Mouse (Mus musculus) neural tube, embryonic 14.5 days (tissue): ENCODE measurements at regions not wholly inside any gene's neighbourhood (a gene's known extent, or its start where the extent isn't known, plus 50 kb on each side); places are given as distances from the start of the nearest gene placed in this dataset.

Experiments used
- ATAC-seq: fragments of 200-750 bp; cut with Nextera tagmentation; 2 replicates; pipeline ENCODE4 v1.8.0; 2017; ENCODE audit warnings: low read depth, mild to moderate bottlenecking, moderate TSS enrichment, moderate library complexity
- H3K27ac ChIP-seq: fragments of 300-500 bp; sonication (generic); 2 replicates; pipeline ENCODE4 v1.5.1; 2014; ENCODE audit warnings: low read depth, mild to moderate bottlenecking, control low read depth, low read length, moderate library complexity, mixed read lengths
- H3K27me3 ChIP-seq: fragments of 300-500 bp; sonication (generic); 2 replicates; pipeline ENCODE4 v1.6.1; 2014; ENCODE audit warnings: low read length; ENCODE audit not compliant: control insufficient read depth, insufficient read depth
- H3K36me3 ChIP-seq: fragments of 300-500 bp; sonication (generic); 2 replicates; pipeline ENCODE4 v1.6.1; 2014; ENCODE audit warnings: low read length, mixed read lengths; ENCODE audit not compliant: control insufficient read depth, insufficient read depth
- H3K4me1 ChIP-seq: fragments of 300-500 bp; sonication (generic); 2 replicates; pipeline ENCODE4 v1.6.1; 2014; ENCODE audit warnings: low read length; ENCODE audit not compliant: control insufficient read depth, insufficient read depth
- H3K4me2 ChIP-seq: fragments of 300-500 bp; sonication (generic); 2 replicates; pipeline ENCODE4 v1.6.1; 2014; ENCODE audit warnings: mild to moderate bottlenecking, low read depth, low read length, control low read depth
- H3K4me3 ChIP-seq: fragments of 300-500 bp; sonication (generic); 2 replicates; pipeline ENCODE4 v1.5.1; 2014; ENCODE audit warnings: low read depth, low read length, control low read depth, mixed read lengths
- H3K9ac ChIP-seq: fragments of 300-500 bp; sonication (generic); replicated peaks from 2 replicates; pipeline ENCODE4 v1.6.1; 2014; ENCODE audit warnings: low read depth, mild to moderate bottlenecking, control low read depth, low read length, mixed read lengths
- H3K9me3 ChIP-seq: fragments of 300-500 bp; sonication (generic); 2 replicates; pipeline ENCODE4 v1.6.1; 2016; ENCODE audit warnings: low read length; ENCODE audit not compliant: control insufficient read depth
- WGBS: fragments of 180-500 bp; shearing (Covaris S2); extraction: QIAGEN DNeasy Blood & Tissue Kit; methylation state at CpG from one replicate; pipeline ENCODE4 v1.1.7; 2014; 5-methylcytosine and 5-hydroxymethylcytosine counted together

GRCm38 (mm10) chr1:102628061-102628460, 2140.3 kb upstream of the Cdh20 start:
- H3K27ac ChIP-seq: no peak overlapping the region
- WGBS: 75% methylated on average over 7 of the region's 7 CpGs
- H3K4me2 ChIP-seq: no peak overlapping the region
- H3K27me3 ChIP-seq: no peaks in the 10 kb centered on the region
- H3K4me3 ChIP-seq: no peak overlapping the region
- ATAC-seq: peak; percentile 98
- H3K9ac ChIP-seq: no peak overlapping the region
- no peaks in the 10 kb centered on the region for H3K4me1 ChIP-seq
- no peaks in the 10 kb centered on the region for H3K36me3 ChIP-seq
- H3K9me3 ChIP-seq: no peaks in the 10 kb centered on the region

GRCm38 (mm10) chr1:102644379-102644778, 2123.9 kb upstream of the Cdh20 start:
- H3K9me3 ChIP-seq: no peaks in the 10 kb centered on the region
- H3K9ac ChIP-seq: no peak overlapping the region
- no peak overlapping the region for H3K4me2 ChIP-seq
- no peak overlapping the region for H3K4me3 ChIP-seq
- no peaks in the 10 kb centered on the region for H3K27me3 ChIP-seq
- H3K4me1 ChIP-seq: no peaks in the 10 kb centered on the region
- no peak overlapping the region for H3K27ac ChIP-seq
- no peaks in the 10 kb centered on the region for H3K36me3 ChIP-seq
- ATAC-seq: no peak
- 67% methylated on average over 1 of the region's 1 CpGs for WGBS

GRCm38 (mm10) chr1:102687367-102688070, 2080.8 kb upstream of the Cdh20 start:
- Histone ChIP-seq H3K4me3 (no peak overlapping the region), H3K9ac (no peak overlapping the region), H3K27me3 (no peaks in the 10 kb centered on the region), H3K9me3 (no peaks in the 10 kb centered on the region), H3K4me2 (no peak overlapping the region), H3K27ac (no peak overlapping the region), H3K4me1 (no peaks in the 10 kb centered on the region), H3K36me3 (no peaks in the 10 kb centered on the region)
- ATAC-seq: no peak
- 88% methylated on average over 2 of the region's 2 CpGs for WGBS

- 75% methylated on average over 2 of the region's 2 CpGs for WGBS
- H3K4me2 ChIP-seq: no peak overlapping the region
- no peaks in the 10 kb centered on the region for H3K27me3 ChIP-seq
- no peak overlapping the region for H3K4me3 ChIP-seq
- no peak for ATAC-seq
- H3K9ac ChIP-seq: no peak overlapping the region
- no peak overlapping the region for H3K27ac ChIP-seq
- H3K9me3 ChIP-seq: no peaks in the 10 kb centered on the region
- H3K36me3 ChIP-seq: no peaks in the 10 kb centered on the region
- H3K4me1 ChIP-seq: no peaks in the 10 kb centered on the region
Observed at GRCm38 (mm10) chr1:102716459-102716858, 2051.9 kb upstream of the Cdh20 start.

- no peaks in the 10 kb centered on the region for H3K36me3 ChIP-seq
- H3K27ac ChIP-seq: no peak overlapping the region
- no peaks in the 10 kb centered on the region for H3K9me3 ChIP-seq
Observed at GRCm38 (mm10) chr1:102733991-102734390, 2034.3 kb upstream of the Cdh20 start.

DNA sequence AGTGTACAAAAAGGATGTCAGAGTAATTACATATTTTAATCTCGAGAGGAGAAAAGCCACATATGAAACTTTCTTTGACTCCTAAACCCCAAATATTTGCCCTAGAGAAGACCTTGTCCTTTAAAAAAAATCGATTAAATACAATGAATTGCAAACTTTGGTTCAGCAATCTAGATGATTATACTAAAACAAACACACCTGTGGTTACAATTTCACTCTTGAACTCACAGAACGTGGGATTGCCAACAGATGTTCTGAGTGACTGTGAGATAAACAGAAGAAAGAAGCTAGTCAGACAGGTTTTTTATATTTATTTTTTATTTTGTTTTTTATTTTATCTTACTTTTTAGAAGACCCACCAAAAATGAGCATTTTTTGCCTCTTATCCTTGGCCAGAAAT, 2032.9 kb upstream of the Cdh20 start:
- H3K4me2 ChIP-seq: no peak overlapping the region
- H3K27me3 ChIP-seq: no peaks in the 10 kb centered on the region
- H3K36me3 ChIP-seq: no peaks in the 10 kb centered on the region
- no peaks in the 10 kb centered on the region for H3K4me1 ChIP-seq
- no peaks in the 10 kb centered on the region for H3K9me3 ChIP-seq
- no peak overlapping the region for H3K9ac ChIP-seq
- 78% methylated on average over 3 of the region's 3 CpGs for WGBS
- no peak for ATAC-seq
- H3K27ac ChIP-seq: no peak overlapping the region
- H3K4me3 ChIP-seq: no peak overlapping the region

More at GRCm38 (mm10) chr1:102733991-102734390, 2034.3 kb upstream of the Cdh20 start:
- WGBS: 98% methylated on average over 1 of the region's 1 CpGs
- no peak overlapping the region for H3K4me3 ChIP-seq
- H3K9ac ChIP-seq: no peak overlapping the region
- no peaks in the 10 kb centered on the region for H3K4me1 ChIP-seq
- no peaks in the 10 kb centered on the region for H3K27me3 ChIP-seq
- H3K4me2 ChIP-seq: no peak overlapping the region
- ATAC-seq: no peak

- H3K4me1 ChIP-seq: no peaks in the 10 kb centered on the region
- no peak overlapping the region for H3K4me3 ChIP-seq
- no peaks in the 10 kb centered on the region for H3K27me3 ChIP-seq
- H3K9ac ChIP-seq: no peak overlapping the region
- no peak overlapping the region for H3K4me2 ChIP-seq
- no peaks in the 10 kb centered on the region for H3K9me3 ChIP-seq
- WGBS: 67% methylated on average over 1 of the region's 1 CpGs
- no peaks in the 10 kb centered on the region for H3K36me3 ChIP-seq
- no peak overlapping the region for H3K27ac ChIP-seq
- ATAC-seq: no peak
Observed at GRCm38 (mm10) chr1:102757941-102758340, 2010.4 kb upstream of the Cdh20 start.
